Mouse (Mus musculus): Measurements from ENCODE around the gene Phpt1. TPM values are rescaled to one million over a fixed set of nuclear protein-coding genes. Genes with fewer than 3 reads are reported as not detected.
A peak's percentile ranks its signal among the peaks of the same experiment; 100 is the strongest.

Phpt1 gene
- polyA plus RNA-seq, 1 experiment from 2014 or later: 189 TPM

DNA sequence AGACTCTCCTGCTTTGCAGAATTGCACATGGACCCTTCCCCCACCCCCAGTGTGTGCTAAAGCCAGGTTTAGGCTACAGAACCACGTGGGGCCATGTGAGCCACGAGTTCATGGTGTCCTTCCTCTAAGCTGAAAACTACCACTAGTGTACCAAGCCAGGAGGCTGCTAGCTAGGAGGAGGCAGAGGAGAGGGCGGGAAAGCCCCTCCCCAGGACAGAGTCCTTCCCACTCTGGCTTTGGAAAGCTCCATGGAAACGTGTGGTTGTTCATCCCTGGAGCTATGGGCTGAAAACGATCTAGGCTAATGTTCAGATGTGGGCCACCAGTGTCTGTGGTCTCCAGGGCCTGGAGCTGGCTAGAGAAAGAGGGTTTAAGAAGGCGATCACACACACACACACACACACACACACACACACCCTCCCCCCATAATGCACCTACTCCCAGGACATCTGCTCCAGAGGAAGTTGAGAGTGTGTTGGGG, 5.6 kb upstream of the Phpt1 start:
- WGBS: 52% methylated on average over 5 of the region's 6 CpGs
- Histone ChIP-seq H3K4me3 (peak overlapping the region; percentile 42; the same call in 1 of the 2 replicates), H3K4me2 (peak overlapping the region; percentile 69), H3K36me3 (ENCODE audit: poor library complexity, severe bottlenecking) (peaks cover 26% of the 10 kb centered on the region), H3K9ac (peak overlapping the region; percentile 59; the same call in 1 of the 2 replicates), H3K4me1 (peaks cover 56% of the 10 kb centered on the region), H3K27me3 (peaks cover 57% of the 10 kb centered on the region), H3K9me3 (replicated peaks) (no peaks in the 10 kb centered on the region), H3K27ac (no peak overlapping the region)
- 0 out of 2 replicates have a peak, but pooled peaks have one; percentile 3 for ATAC-seq

DNA sequence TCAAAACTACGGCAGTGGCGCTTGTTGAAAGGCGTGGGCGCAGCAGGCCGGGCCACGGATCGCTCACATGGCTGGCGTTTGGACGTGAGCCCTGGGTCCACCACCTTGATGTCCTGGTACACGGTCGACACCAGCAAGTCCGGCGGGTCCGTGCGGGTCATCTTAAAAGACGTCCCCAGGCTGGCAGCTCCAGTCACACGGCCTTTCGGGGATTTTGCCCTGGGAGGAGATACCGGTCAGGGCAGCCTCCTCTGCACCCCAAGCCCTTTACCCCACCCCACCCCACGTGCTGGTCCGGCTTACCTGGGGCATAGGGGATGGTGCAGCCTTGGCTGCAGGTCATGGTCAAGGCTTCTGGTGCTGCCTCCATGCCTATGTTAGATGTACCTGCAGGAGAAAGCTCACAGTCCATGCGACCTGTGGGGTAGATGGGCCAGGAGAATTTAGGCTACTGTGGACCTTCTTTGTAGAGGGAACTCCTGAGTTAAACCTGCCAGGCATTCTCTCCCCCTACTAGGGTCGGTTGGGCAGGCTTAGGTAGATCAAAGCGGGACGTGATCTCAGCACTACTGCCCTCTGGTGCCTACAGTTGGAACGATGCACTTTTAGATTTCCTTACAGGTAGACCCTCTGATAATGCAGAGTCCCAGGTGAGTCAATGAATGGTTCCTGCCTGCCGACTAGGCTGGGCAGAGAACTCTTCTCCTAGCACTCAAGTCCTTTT, 4.9 kb upstream of the Phpt1 start:
- Histone ChIP-seq H3K4me1 (peaks cover 60% of the 10 kb centered on the region), H3K36me3 (ENCODE audit: poor library complexity, severe bottlenecking) (peaks cover 18% of the 10 kb centered on the region), H3K4me3 (peak overlapping the region; percentile 19), H3K27me3 (peaks cover 59% of the 10 kb centered on the region), H3K9ac (no peak overlapping the region), H3K27ac (no peak overlapping the region), H3K4me2 (peak overlapping the region; percentile 39), H3K9me3 (replicated peaks) (no peaks in the 10 kb centered on the region)
- ATAC-seq: no peak
- 7% methylated on average over 27 of the region's 27 CpGs for WGBS

DNA sequence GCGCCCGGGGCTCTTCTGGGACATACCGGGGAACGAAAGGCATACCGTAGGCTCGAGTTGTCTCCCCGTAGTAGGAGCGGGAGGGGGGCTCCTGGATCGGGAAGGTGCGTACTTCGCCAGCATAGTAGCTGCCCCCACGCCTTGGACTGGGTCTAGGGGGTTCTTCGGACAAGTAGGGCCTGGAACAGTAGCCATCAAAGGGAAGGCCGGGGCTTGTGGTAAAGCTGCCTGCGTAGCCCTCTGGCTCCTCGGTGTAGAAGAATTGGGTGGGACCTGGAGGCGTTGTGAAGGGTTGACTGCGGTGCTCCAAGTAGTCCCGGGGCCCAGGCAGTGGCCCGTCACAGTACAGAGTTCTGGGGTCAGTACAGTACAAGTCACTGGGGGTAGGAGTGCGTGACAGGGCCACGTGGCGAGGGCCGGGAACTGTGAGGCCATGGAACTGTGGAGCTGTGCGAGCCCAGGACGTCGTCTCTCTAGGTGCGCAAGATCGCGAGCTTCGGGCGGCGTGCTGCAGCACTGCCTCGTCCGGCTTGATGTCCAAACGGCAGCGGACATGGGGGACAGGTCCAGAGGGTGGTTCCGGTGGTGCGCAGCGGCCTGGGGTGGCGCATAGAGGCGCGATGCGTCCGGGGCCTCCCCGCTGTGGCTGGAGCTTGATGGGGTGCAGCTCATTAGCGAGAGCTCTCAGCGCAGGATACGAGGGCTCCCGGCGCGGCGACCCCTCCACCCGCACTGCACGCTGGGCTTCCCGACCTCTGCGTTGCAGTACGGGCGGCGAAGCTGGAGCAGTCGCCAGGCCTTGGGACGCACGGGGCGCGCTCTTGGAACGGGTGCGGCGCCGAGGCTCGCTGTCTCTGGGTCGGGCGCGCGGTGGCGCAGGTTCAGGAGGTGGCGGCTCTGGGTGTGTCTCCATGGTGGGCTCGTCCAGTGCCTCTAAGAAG, 4.0 kb upstream of the Phpt1 start:
- no peak for ATAC-seq
- H3K9ac ChIP-seq: no peak overlapping the region
- peak overlapping the region; percentile 19 for H3K4me3 ChIP-seq
- peak overlapping the region; percentile 39 for H3K4me2 ChIP-seq
- no peak overlapping the region for H3K27ac ChIP-seq
- peaks cover 10% of the 10 kb centered on the region for H3K36me3 ChIP-seq (ENCODE audit: poor library complexity, severe bottlenecking)
- H3K9me3 ChIP-seq (replicated peaks): no peaks in the 10 kb centered on the region
- 5% methylated on average over 77 of the region's 77 CpGs for WGBS
- peaks cover 59% of the 10 kb centered on the region for H3K27me3 ChIP-seq
- peaks cover 62% of the 10 kb centered on the region for H3K4me1 ChIP-seq

DNA sequence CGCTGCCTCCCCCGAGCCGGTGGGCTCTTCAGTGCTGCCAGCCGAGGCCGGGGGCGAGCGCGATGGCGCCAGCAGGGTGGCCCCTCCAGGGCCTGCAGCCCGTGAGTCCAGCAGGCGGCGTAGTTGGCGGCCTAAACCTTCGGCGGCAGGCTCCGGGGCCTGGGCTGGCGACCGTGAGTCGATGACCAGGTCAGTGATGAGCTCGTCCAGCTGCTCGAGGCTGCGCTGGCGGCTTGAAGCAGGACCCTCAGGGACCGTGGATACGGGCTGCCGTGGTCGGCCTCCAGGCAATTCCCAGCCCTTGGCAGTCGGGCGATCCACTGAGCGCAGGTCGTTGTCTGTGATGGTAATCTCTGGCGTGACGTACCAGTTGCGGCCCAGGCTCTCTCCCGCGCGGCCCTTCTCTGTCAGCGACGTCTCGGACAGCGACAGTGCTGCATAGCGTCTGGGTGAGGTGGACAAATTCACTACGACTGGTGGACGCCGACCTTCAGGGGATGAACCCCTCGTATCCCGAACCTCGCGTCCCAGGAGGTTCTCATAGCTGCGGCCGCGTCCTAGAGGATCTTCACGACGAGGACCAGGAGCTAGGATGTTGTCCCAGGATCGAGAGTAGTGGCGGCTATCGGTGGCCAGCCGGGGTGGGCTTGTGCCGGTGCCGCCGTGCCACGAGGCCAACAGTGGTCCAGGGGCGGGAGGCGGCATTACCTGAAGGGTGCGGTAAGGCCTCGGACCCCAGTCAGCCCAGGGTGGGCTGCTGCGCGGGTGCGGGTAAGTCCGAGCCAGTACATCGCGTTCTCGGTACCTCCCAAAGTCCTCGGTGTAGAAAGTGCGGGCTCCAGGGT, 3.1 kb upstream of the Phpt1 start:
- no peak for ATAC-seq
- Histone ChIP-seq H3K27ac (no peak overlapping the region), H3K4me1 (peaks cover 71% of the 10 kb centered on the region), H3K27me3 (peaks cover 59% of the 10 kb centered on the region), H3K9me3 (replicated peaks) (no peaks in the 10 kb centered on the region), H3K4me2 (peak overlapping the region; percentile 49), H3K36me3 (ENCODE audit: poor library complexity, severe bottlenecking) (peaks cover under 1% of the 10 kb centered on the region), H3K4me3 (peak overlapping the region; percentile 27), H3K9ac (0 out of 2 replicates have a peak overlapping the region, but pooled peaks have one; percentile 30)
- 4% methylated on average over 75 of the region's 75 CpGs for WGBS

DNA sequence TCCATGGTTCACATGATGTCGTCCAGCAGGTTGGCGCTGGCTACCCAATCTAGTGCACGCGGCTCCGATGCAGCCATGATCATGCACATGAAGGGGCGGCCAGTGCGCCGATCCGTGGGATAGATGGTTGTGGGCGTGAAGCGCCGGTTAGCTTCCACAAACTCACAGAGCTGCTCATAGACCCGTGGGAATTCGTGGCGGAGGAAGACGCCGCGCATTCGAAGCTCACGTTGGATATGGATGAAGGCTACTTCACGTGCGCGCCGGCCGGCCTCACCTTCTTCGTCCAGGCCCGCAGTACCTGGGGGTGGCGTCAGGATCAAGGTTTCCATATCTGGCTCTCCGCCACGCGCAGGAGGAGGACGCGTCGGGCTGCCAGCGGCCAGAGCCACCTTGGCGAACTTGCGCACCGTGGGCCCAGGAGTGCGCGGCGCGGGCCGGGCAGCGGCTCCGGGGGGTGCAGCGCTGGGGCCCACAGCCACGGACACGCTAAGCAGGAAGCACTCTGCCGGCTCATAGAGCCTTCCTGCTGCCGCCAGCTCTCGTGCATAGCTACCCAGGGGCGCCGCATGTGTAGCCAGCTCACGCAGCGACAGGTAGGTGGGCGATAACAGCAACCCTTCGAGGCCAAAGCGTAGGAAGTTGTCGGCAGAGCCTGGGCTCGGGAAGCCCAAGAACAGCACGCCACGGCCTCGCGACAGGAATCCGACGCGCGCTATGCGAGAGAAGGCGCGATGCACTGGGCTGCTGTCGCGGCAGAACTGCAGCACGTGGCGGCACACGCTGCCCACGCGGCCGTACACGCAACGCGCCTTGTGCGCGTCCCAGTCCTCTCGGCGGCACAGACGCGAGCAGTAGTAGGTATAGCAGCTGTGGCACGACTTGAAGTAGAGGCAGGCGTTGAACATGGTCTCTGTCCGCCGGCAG, 2.2 kb upstream of the Phpt1 start:
- H3K27ac ChIP-seq: no peak overlapping the region
- peaks cover 73% of the 10 kb centered on the region for H3K4me1 ChIP-seq
- peak overlapping the region; percentile 49 for H3K4me2 ChIP-seq
- no peaks in the 10 kb centered on the region for H3K9me3 ChIP-seq (replicated peaks)
- no peak for ATAC-seq
- H3K27me3 ChIP-seq: peaks cover 59% of the 10 kb centered on the region
- 0 out of 2 replicates have a peak overlapping the region, but pooled peaks have one; percentile 30 for H3K9ac ChIP-seq
- H3K4me3 ChIP-seq: peak overlapping the region; percentile 27
- H3K36me3 ChIP-seq (ENCODE audit: poor library complexity, severe bottlenecking): no peaks in the 10 kb centered on the region
- 16% methylated on average over 92 of the region's 92 CpGs for WGBS

DNA sequence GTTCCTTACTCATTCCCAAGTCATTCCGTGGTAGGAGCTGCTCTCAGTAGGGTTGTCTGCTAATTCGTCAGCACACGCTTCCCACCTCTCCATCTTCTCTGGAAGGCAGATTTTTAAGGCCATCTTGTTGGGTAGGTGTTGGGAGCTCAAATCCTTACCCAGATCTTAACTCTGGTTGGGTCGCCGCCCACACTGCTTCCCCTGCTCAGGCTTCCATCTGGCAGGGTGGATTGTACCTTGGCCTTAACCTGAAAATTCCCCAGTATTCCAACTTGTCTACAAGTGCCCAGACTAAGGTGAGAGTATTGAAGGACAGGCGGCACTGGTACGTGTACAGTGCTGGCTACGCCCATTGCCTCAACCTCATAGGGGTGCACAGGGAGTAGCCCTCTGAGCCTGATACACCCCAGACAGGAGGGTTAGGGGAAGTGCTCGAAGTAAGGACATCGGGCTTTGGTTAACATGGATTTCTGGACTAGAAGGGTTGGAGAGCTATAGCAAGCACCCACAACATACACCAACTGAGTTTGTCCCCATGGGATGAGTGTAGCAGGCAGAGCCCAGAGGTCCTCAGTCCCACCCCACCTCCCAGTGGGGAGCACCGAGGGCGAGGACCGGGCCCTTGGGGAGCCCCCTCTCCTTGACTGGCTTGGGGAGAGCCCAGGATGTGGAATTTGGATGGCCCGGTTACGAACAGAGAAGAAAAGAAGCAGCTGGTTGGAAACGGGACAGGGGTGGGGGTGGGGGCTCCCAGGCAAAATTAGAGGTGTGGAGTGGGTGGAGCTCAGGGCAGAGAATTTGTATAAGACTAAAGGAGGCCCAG, 1.2 kb upstream of the Phpt1 start:
- H3K4me3 ChIP-seq: 0 out of 2 replicates have a peak overlapping the region, but pooled peaks have one; percentile 54
- no peak for ATAC-seq
- no peak overlapping the region for H3K27ac ChIP-seq
- WGBS: 65% methylated on average over 16 of the region's 16 CpGs
- H3K27me3 ChIP-seq: peaks cover 57% of the 10 kb centered on the region
- H3K4me1 ChIP-seq: peaks cover 65% of the 10 kb centered on the region
- H3K4me2 ChIP-seq: peak overlapping the region; percentile 92
- H3K9me3 ChIP-seq (replicated peaks): no peaks in the 10 kb centered on the region
- H3K36me3 ChIP-seq (ENCODE audit: poor library complexity, severe bottlenecking): peaks cover 9% of the 10 kb centered on the region
- H3K9ac ChIP-seq: peak overlapping the region; percentile 71; the same call in 1 of the 2 replicates

DNA sequence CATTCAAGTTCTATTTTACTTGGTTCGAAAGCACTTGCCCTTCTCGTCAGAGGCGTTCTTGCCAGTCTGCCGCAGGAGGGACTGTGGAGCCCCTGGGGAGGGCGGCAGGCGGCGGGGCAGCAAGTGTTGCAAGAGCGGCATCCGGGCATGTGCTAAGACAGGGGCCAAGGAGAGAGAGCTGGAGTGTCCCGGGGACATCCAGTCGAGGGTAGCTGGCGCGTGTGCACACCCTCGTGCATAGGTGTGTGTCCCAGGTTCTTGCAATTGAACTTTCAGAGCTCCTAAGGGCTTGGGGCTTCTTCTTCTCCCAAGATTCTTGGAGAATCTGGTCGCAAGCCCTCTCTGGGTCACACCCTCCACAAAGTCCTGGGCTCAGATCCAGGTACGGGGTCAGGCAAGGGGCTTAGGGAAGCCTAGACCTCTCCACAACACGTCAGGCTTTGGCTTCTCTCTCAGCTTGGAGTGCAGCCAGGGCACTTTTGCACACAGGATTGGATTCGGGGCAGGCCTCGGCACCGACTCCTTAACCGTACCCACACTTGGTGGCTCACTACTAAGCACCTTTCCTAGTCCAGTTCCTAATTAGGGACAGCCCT, 506 bp upstream of the Phpt1 start:
- peaks cover 58% of the 10 kb centered on the region for H3K4me1 ChIP-seq
- peak overlapping the region; percentile 54 for H3K4me3 ChIP-seq
- no peaks in the 10 kb centered on the region for H3K9me3 ChIP-seq (replicated peaks)
- peaks cover 15% of the 10 kb centered on the region for H3K36me3 ChIP-seq (ENCODE audit: poor library complexity, severe bottlenecking)
- H3K9ac ChIP-seq: peak overlapping the region; percentile 71
- peaks cover 50% of the 10 kb centered on the region for H3K27me3 ChIP-seq
- H3K4me2 ChIP-seq: peak overlapping the region; percentile 92
- ATAC-seq: no peak; the same call in 1 of the 2 replicates
- 9% methylated on average over 21 of the region's 21 CpGs for WGBS
- H3K27ac ChIP-seq: peak overlapping the region; percentile 76

DNA sequence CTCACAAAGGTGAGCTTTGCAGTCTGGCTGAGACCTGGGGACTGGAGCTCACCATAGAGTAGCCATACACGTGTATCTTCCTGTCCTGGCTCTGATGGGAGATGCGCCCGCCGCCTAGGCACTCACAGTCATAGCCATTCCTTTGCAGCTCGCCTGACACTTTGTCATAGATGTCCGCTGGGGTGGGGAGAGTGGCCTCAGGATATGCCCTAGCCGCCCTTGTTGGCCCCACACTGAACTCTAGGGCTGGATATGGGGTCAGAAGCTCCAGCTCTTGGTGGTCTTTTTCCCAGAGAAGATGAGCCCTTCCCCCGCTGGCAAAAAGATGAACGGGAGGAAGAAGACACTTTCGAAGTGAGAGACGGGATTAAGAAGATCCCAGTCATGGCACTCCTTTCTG, 888 bp downstream of the Phpt1 start:
- peaks cover 29% of the 10 kb centered on the region for H3K36me3 ChIP-seq (ENCODE audit: poor library complexity, severe bottlenecking)
- H3K4me2 ChIP-seq: peak overlapping the region; percentile 92
- no peaks in the 10 kb centered on the region for H3K9me3 ChIP-seq (replicated peaks)
- H3K27me3 ChIP-seq: peaks cover 36% of the 10 kb centered on the region
- WGBS: 13% methylated on average over 11 of the region's 11 CpGs
- ATAC-seq: peak; percentile 0; the same call in 1 of the 2 replicates
- peak overlapping the region; percentile 54 for H3K4me3 ChIP-seq
- peaks cover 51% of the 10 kb centered on the region for H3K4me1 ChIP-seq
- H3K27ac ChIP-seq: no peak overlapping the region
- H3K9ac ChIP-seq: peak overlapping the region; percentile 77

DNA sequence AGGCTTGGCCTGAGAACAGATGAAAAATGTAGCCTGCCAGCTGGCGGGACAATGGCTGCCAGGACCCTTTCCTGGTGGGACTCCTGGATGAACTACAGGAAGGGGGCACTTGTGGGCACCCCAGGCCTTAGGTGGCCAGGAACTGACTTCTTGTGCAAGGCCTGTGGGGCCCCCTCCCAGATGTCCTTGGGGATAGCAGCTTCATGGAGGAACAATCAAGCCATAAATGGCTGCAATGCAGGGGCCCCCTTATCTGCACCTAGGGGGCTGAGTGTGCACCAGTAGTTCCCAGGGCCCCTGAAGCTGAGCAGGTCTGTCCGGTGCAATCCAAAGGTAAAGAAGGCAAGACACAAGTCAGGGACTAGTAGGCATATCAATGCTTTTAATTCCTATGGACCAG, 2.0 kb downstream of the Phpt1 start:
- peaks cover 26% of the 10 kb centered on the region for H3K27me3 ChIP-seq
- no peak for ATAC-seq
- H3K9me3 ChIP-seq (replicated peaks): no peaks in the 10 kb centered on the region
- peak overlapping the region; percentile 54; the same call in 1 of the 2 replicates for H3K4me3 ChIP-seq
- peaks cover 40% of the 10 kb centered on the region for H3K36me3 ChIP-seq (ENCODE audit: poor library complexity, severe bottlenecking)
- H3K9ac ChIP-seq: peak overlapping the region; percentile 77; the same call in 1 of the 2 replicates
- peak overlapping the region; percentile 92; the same call in 1 of the 2 replicates for H3K4me2 ChIP-seq
- 95% methylated on average over 2 of the region's 2 CpGs for WGBS
- no peak overlapping the region for H3K27ac ChIP-seq
- peaks cover 41% of the 10 kb centered on the region for H3K4me1 ChIP-seq

Data from forebrain, embryonic 13.5 days (tissue).